Mouse (Mus musculus) activated CD4-positive, CD25-positive, alpha-beta regulatory T cell, adult 4 months (primary cell): ENCODE measurements around the gene Copb1. TPM values are rescaled to one million over a fixed set of nuclear protein-coding genes. Genes with fewer than 3 reads are reported as not detected.

Experiments used
- polyA plus RNA-seq, 2 experiments: library from polyadenylated mRNA; unstranded; fragments of 100-300 nt; shearing (Covaris generic); gene quantifications; one replicate each; pipeline ENCODE4 v1.2.1; 2017

The Copb1 gene
- polyA plus RNA-seq, 2 experiments from 2014 or later: 114 to 121 TPM

Other genes starting within 250 kb of the Copb1 start
- 10 to 100 TPM in 1 of 2 experiments, 1 to 10 TPM in 1; 8.8 to 17.4 TPM for gene Rras2, start 136.9 kb downstream of the Copb1 start, polyA plus RNA-seq
- 100 to 1,000 TPM; 277 to 308 TPM for gene Psma1, start 21.4 kb upstream of the Copb1 start, polyA plus RNA-seq
- 1 to 10 TPM; 1.6 to 2.1 TPM for gene Pde3b, start 160.6 kb upstream of the Copb1 start, polyA plus RNA-seq